Mouse (Mus musculus): Measurements from ENCODE around the gene Zfp286.

Gene Zfp286

GRCm38 (mm10) chr11:62776510-62776909 lies 12.8 kb downstream of the Zfp286 start:
- DNase-seq: no peak

DNA sequence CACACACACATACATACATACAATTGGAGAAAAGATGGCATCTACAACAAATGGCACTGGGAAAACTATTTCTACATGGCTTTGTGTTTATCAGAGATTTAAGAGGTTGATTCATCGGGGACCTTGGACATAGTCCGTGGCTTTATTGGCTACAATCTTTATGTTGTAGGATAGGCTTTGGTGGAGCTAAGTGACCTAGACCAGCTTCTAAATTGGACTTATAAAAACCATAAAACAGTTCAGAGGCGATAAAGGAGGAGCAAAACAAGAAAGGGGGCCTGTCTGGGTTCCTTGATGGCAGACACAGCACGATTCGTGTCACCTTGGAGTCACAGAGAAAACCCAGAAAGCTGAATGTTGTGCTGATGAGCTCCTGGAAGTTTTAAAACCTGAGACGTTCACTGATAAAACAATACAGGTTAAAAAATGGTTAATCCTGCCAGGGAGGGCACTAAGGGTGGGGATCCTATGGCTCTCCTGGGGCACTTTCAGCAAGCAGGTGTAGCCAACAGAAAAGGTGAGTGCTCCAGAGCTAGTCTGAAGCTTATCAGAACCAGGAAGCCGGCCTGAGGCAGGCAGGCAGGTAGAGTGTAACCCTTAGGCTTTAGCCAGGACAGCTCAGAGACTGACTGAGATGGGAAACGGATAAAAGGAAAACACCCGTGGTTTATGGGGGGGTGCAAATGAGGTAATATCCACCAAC lies 28.4 kb downstream of the Zfp286 start:
- DNase-seq: no peak

DNA sequence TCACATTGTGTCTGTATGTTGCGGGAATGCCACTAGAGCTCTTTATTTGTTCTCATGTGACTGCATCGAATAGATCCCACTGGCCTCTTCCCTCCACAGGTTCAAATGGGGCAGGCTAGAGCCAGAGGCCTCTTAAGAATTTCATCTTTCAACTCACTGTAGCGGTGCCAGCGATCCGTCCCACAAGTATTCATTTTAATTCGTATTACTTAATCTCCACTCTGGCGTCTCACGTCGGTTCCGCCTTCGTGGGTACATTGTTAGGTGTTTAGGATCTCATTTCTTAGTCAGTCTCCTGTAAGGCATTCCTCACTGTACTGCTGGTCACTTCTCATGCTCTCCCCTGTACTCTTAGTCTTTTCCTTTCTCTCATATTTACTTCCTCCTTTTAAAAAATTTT lies 30.8 kb downstream of the Zfp286 start:
- no peak for DNase-seq

GRCm38 (mm10) chr11:62757906-62758305 lies 31.4 kb downstream of the Zfp286 start:
- no peak for DNase-seq

DNA sequence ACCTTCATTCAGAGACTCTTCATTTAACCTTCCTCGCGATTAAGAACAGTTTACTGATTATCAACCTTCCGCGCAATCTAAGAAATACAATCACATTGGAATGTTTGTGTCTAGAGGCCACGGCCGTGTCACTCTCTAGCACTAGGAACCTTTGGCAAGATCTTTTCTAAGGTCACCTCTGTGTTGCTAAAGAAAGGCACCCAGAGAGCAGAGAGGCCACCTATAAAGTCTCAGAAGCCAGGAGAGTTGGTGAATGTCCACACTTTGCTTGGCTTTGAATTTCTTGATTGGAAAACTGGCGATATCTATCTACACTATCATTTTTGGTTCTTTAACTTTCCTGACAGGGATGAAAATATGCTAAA lies 32.1 kb downstream of the Zfp286 start:
- DNase-seq: no peak

DNA sequence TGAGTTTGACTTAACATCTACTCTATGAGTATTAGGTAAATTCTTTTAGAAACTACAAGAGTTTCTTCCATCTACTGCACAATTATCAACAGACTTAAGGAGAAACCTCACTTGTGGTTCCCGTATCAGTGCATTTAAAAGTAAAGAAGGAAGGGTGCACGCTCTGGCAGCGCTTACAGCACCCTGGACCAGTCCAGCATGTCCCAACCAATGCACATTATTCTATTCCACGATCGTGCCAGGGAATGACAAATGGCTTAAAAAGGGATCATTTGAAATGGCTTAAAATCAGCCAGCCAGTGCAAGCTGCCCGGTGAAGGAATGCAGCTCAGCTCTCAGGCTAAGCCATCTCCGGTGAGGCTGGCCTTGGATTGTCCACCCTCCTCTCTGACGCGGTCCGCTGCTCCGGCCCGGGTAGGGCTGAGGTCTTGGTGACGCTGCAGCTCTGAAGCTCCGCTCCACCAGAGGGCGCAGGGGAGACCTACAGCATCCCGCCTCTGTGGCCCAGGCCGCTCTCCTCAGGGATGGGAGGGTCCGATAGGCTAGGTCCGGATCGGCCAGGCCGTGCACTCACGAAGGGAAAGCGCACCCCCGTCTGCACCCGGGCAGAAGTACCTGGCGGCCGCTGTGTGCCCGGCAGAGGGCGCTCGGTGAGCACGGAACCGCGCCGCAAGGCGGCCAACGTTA lies 32.7 kb downstream of the Zfp286 start:
- DNase-seq: peak; percentile 91

GRCm38 (mm10) chr11:62752780-62753179 lies 36.5 kb downstream of the Zfp286 start, which contains the start of gene Gm10428:
Gene Gm10428, plus strand, starts transcription at chr11:62753100.
- no peak for DNase-seq

GRCm38 (mm10) chr11:62752191-62752590 lies 37.1 kb downstream of the Zfp286 start:
- no peak for DNase-seq

DNA sequence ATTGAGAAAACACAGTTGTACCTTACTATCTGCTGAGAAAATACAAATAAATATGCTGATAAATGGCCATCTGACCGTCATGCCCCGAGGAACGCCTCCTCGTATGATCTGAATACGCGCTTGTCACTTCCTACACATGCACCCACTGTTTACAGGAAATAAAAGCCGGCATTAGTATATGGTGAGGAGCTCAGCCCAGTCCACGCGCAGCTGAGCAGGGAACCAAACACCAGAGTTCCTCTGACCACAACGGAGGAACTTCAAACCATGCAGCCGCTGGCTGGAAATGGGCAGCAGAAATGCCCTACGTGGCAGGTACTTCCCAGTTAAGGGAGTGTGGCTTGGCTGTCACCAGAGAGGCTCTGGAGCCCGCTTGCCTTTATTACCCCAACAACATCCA lies 39.8 kb downstream of the Zfp286 start:
- DNase-seq: peak; percentile 32 to 37

GRCm38 (mm10) chr11:62748062-62748461 lies 41.2 kb downstream of the Zfp286 start:
- no peak for DNase-seq

GRCm38 (mm10) chr11:62747227-62747626 lies 42.0 kb downstream of the Zfp286 start:
- no peak for DNase-seq

DNA sequence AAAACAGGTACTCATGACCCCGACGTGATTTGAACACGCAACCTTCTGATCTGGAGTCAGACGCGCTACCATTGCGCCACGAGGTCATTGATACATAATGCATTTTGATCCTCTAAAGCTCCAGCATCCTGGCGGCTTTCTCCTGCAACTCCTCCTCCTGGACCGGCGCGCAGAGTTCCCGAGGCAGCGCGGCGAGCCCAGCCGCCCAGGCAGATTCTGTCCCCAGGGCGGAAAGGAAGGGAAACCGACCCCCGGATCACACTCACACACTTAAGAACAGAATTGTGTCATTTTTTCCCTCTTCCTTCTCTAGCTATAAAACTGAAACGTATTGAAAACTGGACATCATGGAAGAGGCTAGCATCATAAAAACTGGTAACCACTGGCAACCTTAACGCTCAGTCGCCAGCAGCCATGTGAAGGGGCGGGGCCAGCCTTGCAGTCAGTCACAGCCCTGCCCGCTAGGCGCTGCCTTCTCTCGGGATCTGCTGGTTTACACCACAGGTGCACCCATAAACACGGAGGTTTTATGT lies 43.2 kb downstream of the Zfp286 start:
- peak; percentile 84 to 85 for DNase-seq

- peak; percentile 82 to 85 for DNase-seq
Observed at GRCm38 (mm10) chr11:62744103-62744502, 45.2 kb downstream of the Zfp286 start.

DNA sequence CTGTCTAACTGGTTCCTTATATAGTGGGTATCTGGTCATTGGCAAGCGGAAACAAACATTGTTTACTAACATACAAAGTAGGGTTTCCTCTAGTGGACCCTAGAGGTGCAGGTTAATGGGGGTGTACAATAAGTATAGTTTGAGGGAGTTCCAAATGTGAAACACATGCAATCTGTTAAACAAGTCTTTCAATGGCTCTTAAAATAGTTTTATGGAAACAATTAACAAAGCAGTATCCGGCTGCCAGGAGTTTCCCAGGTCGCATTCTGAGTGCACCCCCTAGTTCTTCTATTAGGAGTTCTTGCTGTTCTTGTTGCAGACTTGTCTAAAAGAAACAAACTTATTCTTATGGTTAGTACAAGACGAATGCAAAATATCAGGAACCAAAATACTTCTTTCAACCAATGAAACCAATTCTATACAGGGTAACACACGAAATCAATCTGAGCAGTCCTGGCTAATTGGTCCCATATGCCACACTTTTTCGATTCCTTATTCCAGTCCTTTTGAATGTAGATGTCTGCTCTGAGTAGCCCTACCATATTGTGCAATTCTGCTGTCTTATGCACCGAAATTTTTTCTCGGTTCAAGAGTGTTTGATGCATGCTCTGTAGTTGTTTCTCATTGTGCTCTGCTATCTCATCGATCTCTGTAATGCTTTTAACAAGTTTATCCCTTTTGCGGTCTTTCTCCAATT lies 46.9 kb downstream of the Zfp286 start:
- DNase-seq: no peak

GRCm38 (mm10) chr11:62741186-62741585 lies 48.1 kb downstream of the Zfp286 start:
- no peak for DNase-seq

GRCm38 (mm10) chr11:62732665-62733064 lies 56.6 kb downstream of the Zfp286 start:
- no peak for DNase-seq

GRCm38 (mm10) chr11:62732022-62732387 lies 57.3 kb downstream of the Zfp286 start:
- DNase-seq: no peak

- DNase-seq: peak; percentile 70 to 74
Observed at GRCm38 (mm10) chr11:62731311-62732021, 57.8 kb downstream of the Zfp286 start, which contains the start of gene Zfp287. Gene Zfp287, minus strand, starts transcription at chr11:62731905.

- DNase-seq: no peak
Observed at GRCm38 (mm10) chr11:62728276-62728675, 61.0 kb downstream of the Zfp286 start.

GRCm38 (mm10) chr11:62710657-62711056 lies 78.6 kb downstream of the Zfp286 start:
- DNase-seq: no peak

- DNase-seq: no peak
Observed at GRCm38 (mm10) chr11:62708252-62708651, 81.0 kb downstream of the Zfp286 start.

DNA sequence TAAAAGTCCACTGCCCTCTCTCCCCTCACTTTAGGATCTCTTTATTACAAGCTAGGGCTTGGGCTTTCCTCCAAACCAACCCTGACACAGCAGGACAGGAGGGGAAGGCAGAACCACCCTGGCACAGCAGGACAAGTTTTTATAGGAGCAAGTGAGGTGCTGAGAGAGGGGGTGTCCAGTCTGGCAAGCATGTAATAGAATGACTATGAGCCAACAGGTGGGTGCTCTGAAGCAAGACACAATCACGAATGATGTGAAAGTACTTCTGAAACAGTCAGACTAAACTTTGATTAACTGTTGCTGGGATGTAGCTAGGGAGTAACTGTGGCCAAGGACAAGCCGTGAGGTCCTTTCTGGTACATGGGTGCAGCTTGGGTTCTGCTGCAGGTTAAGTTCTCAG lies 83.1 kb downstream of the Zfp286 start:
- no peak for DNase-seq
